Mouse (Mus musculus) ES-Bruce4 (cell line): ENCODE measurements around the gene Obscn. TPM values are rescaled to one million over a fixed set of nuclear protein-coding genes. Genes with fewer than 3 reads are reported as not detected.

ENCODE experiments used
- H3K27ac ChIP-seq: 2 replicates; pipeline ENCODE4 v1.5.1; 2012; ENCODE audit warnings: low read length, inconsistent platforms; ENCODE audit not compliant: insufficient read depth
- H3K27me3 ChIP-seq: 2 replicates; pipeline ENCODE4 v1.6.1; 2012; ENCODE audit warnings: mild to moderate bottlenecking, low read length, inconsistent platforms; ENCODE audit not compliant: control insufficient read depth, poor library complexity, insufficient read depth, severe bottlenecking
- H3K36me3 ChIP-seq: 2 replicates; pipeline ENCODE4 v1.6.1; 2012; ENCODE audit warnings: inconsistent platforms, mild to moderate bottlenecking, low read length, moderate library complexity; ENCODE audit not compliant: control insufficient read depth, poor library complexity, insufficient read depth, severe bottlenecking
- H3K4me1 ChIP-seq: one replicate; pipeline ENCODE4 v1.8.1; 2011; ENCODE audit warnings: low read length; ENCODE audit not compliant: control insufficient read depth, insufficient read depth
- H3K4me3 ChIP-seq: 2 replicates; pipeline ENCODE4 v1.5.1; 2011; ENCODE audit warnings: low read depth, mild to moderate bottlenecking, low read length
- H3K9ac ChIP-seq: 2 replicates; pipeline ENCODE4 v1.6.1; 2012; ENCODE audit warnings: low read depth, mild to moderate bottlenecking, inconsistent platforms; ENCODE audit not compliant: poor library complexity, severe bottlenecking
- H3K9me3 ChIP-seq: replicated peaks from 2 replicates; pipeline ENCODE4 v1.6.1; 2012; ENCODE audit warnings: mild to moderate bottlenecking, low read length, inconsistent platforms; ENCODE audit not compliant: control insufficient read depth, poor library complexity, insufficient read depth, severe bottlenecking
- CTCF ChIP-seq: IDR thresholded peaks from one replicate; pipeline ENCODE4 v1.8.1; 2011; ENCODE audit warnings: low read depth, low read length
- EP300 ChIP-seq: IDR thresholded peaks from 2 replicates; pipeline ENCODE4 v1.6.1; 2011; ENCODE audit warnings: low read depth, low read length; ENCODE audit not compliant: insufficient read depth
- POLR2A ChIP-seq: IDR thresholded peaks from one replicate; pipeline ENCODE4 v1.8.1; 2011; ENCODE audit warnings: low read length; ENCODE audit not compliant: insufficient read depth
- polyA plus RNA-seq: library from polyadenylated mRNA; stranded (reverse); fragments of >200 nt; gene quantifications from 2 replicates; pipeline ENCODE4 v1.2.4, GENCODE M21; 2011; ENCODE audit warnings: low read depth; ENCODE audit not compliant: missing spikeins, insufficient read depth, insufficient read length

Gene Obscn
- polyA plus RNA-seq, 1 experiment: 1.3 TPM

DNA sequence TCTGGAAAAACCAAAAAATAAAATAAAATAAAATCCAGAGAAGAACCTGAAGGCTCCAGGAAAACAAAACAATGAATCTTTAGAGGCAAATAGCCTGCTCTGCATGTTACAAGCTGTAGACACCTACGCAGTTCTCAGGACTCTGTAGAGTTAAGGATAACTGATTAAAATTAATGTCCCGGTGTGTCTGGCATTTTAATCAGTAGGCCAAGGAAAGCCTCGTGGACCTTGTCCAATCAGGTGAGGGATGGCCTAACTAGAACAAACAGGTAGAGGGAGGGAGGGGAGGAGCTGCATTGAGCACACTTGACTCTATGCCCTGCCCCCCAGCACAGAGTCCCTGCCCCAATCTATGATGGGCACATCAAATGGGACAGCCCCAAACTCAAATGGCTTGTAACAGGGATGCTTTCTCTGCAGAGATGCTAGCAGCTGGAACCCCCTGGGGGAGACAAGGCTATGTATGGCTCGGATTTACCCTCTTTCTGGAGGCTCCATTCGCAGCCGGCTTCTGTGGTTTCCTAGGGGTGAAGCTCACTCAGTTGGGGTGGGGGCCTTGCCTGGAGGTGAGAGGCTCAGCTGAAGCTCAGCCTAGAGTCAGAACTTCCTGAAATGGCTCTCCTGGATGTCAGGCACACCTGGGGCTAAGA lies 38.1 kb upstream of the Obscn start:
- Histone ChIP-seq H3K27ac (no peak overlapping the region), H3K27me3 (peaks cover 11% of the 10 kb centered on the region; the same call in 1 of the 2 replicates), H3K9ac (no peak overlapping the region), H3K36me3 (no peaks in the 10 kb centered on the region), H3K9me3 (no peaks in the 10 kb centered on the region), H3K4me1 (no peaks in the 10 kb centered on the region), H3K4me3 (no peak overlapping the region)
- TF ChIP-seq CTCF (no peak), POLR2A (no peak), EP300 (no peak)

DNA sequence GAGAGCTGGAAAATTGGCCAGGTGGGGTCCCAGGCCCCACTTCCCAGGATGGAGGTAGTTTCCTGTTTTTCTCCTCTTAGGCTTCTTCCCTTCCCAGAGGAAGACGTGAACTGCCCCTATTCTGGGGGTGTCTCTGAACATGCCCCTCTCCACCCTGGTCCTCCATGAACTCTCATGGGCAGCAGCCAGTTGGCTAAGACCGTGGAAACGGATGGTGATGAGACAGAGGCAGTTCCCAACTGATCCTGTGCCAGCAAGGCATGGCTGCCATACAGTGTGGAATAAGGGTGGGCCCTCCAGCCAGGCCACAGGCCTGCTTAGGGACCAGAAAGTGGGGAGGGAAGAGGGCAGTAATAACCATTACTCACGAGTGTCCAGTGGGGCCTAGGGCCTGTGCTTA lies 34.3 kb upstream of the Obscn start:
- Histone ChIP-seq H3K9ac (no peak overlapping the region), H3K27ac (no peak overlapping the region), H3K36me3 (no peaks in the 10 kb centered on the region), H3K4me1 (no peaks in the 10 kb centered on the region), H3K4me3 (no peak overlapping the region), H3K27me3 (no peaks in the 10 kb centered on the region), H3K9me3 (no peaks in the 10 kb centered on the region)
- no peak for TF ChIP-seq EP300
- TF ChIP-seq CTCF: no peak
- no peak for TF ChIP-seq POLR2A

DNA sequence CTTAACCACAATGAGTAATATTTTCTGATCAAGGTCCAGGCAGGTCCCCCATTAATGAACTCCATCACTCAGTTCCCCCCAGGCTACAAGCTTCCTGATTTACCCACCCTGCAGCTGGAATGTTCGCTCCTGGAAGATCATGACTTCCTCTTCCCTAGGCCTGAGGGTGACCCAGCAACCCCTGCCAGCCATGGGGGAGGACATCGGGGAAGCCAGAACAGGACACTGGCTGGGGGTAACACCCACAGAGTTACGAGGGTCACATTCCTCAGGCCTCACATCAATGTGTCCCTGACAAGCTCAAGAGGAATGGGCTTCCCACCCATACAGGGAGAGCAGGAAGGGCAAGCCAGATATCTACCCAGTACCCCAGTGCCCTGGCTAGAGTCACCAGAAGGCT lies 33.6 kb upstream of the Obscn start:
- H3K4me1 ChIP-seq: no peaks in the 10 kb centered on the region
- no peak overlapping the region for H3K4me3 ChIP-seq
- no peak overlapping the region for H3K27ac ChIP-seq
- TF ChIP-seq CTCF (no peak), EP300 (no peak), POLR2A (no peak)
- no peak overlapping the region for H3K9ac ChIP-seq
- no peaks in the 10 kb centered on the region for H3K36me3 ChIP-seq
- H3K27me3 ChIP-seq: no peaks in the 10 kb centered on the region
- H3K9me3 ChIP-seq: no peaks in the 10 kb centered on the region

DNA sequence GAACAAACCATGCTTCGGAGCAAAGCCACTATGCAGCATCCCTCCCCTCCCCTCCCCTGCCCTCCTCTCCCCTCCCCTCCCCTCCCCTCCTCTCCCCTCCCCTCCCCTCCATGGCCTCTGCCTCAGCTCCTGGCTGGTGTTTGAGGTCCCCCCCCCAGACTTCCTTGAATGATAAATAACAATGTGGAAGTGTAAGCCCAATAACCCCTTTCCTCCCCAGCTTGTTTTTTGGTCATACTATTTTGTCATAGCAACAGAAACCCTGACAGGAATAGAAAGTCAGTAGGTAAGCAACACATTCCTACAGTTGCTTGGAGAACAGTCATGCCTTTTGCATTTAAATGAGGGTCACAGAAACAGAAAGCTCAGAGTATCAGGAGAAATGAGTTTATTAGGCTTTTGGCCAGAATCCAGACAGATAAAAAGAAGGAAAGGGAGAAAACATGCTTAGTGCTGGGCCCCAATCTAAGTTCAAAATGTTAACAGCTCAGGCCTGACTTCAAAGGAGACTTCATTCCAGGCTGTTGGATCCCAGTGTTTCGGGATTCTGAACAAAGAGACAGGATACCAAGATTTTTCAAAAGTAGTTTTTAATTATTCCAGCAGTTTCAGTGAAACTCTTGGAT lies 29.5 kb upstream of the Obscn start:
- Histone ChIP-seq H3K9ac (no peak overlapping the region), H3K4me3 (no peak overlapping the region), H3K9me3 (no peaks in the 10 kb centered on the region), H3K27me3 (no peaks in the 10 kb centered on the region), H3K36me3 (no peaks in the 10 kb centered on the region), H3K27ac (no peak overlapping the region), H3K4me1 (no peaks in the 10 kb centered on the region)
- no peak for TF ChIP-seq EP300
- no peak for TF ChIP-seq POLR2A
- TF ChIP-seq CTCF: no peak

DNA sequence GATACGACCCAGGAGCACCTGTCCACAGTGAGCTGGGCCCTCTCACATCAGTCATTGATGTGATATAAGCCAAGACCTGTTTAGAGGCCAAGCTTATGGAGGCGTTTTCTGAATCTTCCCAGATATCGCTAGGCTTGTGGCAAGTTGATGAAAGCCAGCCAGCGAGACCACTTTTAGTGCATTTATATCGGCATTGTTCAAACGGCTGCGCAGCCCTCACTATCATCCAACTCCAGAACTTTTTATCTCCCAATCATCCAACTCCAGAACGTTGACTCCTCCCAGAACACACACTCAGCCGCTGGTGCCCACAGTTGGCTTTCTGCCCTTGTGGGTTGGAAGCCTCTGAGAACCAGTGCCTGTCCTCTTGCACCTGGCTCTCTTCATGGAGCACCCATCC lies 28.2 kb upstream of the Obscn start:
- TF ChIP-seq CTCF (no peak), EP300 (no peak), POLR2A (no peak)
- H3K9me3 ChIP-seq: no peaks in the 10 kb centered on the region
- no peaks in the 10 kb centered on the region for H3K36me3 ChIP-seq
- peak overlapping the region; percentile 29 for H3K4me3 ChIP-seq
- H3K9ac ChIP-seq: peak overlapping the region; percentile 75
- H3K4me1 ChIP-seq: no peaks in the 10 kb centered on the region
- peak overlapping the region; percentile 79 for H3K27ac ChIP-seq
- H3K27me3 ChIP-seq: no peaks in the 10 kb centered on the region
